Mouse (Mus musculus) brain, embryonic 14.5 days (tissue): ENCODE measurements around the gene Dock9. TPM values are rescaled to one million over a fixed set of nuclear protein-coding genes. Genes with fewer than 3 reads are reported as not detected.

ENCODE experiments used
- DNase-seq: peaks from one replicate; pipeline ENCODE4 v3.0.0-alpha.2; 2011; ENCODE audit warnings: low read depth
- CTCF ChIP-seq: fragments of 200-500 bp; IDR thresholded peaks from 2 replicates; pipeline ENCODE4 v1.5.1; 2012; ENCODE audit warnings: inconsistent platforms, mild to moderate bottlenecking, moderate library complexity, borderline replicate concordance; ENCODE audit not compliant: insufficient read depth, insufficient read length; ENCODE audit errors: extremely low read depth
- POLR2A ChIP-seq: fragments of 200-500 bp; IDR thresholded peaks from 2 replicates; pipeline ENCODE4 v1.6.1; 2012; ENCODE audit warnings: mild to moderate bottlenecking, inconsistent platforms, borderline replicate concordance; ENCODE audit not compliant: poor library complexity, insufficient read depth, insufficient read length, severe bottlenecking; ENCODE audit errors: extremely low read depth
- polyA plus RNA-seq: library from polyadenylated mRNA; depleted of rRNA; stranded (reverse); fragments of >200 nt; gene quantifications from 2 replicates; pipeline ENCODE4 v1.2.3, GENCODE M21; 2012

Gene Dock9
- polyA plus RNA-seq, 1 experiment: 30.3 TPM

- TF ChIP-seq POLR2A (no peak), CTCF (no peak)
- peak; percentile 88 for DNase-seq
These were observed 179.8 kb downstream of the Dock9 start for GRCm38 (mm10) chr14:121617645-121618390.

GRCm38 (mm10) chr14:121615431-121615830, 182.2 kb downstream of the Dock9 start:
- DNase-seq: no peak
- TF ChIP-seq POLR2A (no peak), CTCF (no peak)

- DNase-seq: no peak
- TF ChIP-seq CTCF (no peak), POLR2A (no peak)
These were observed 183.0 kb downstream of the Dock9 start for GRCm38 (mm10) chr14:121614461-121615170.

- DNase-seq: no peak
- TF ChIP-seq POLR2A (no peak), CTCF (no peak)
These were observed 184.1 kb downstream of the Dock9 start for GRCm38 (mm10) chr14:121613490-121613889.

GRCm38 (mm10) chr14:121612926-121613325, 184.7 kb downstream of the Dock9 start:
- DNase-seq: no peak
- TF ChIP-seq POLR2A: no peak
- no peak for TF ChIP-seq CTCF

- TF ChIP-seq CTCF (no peak), POLR2A (no peak)
- no peak for DNase-seq
These were observed 186.1 kb downstream of the Dock9 start for GRCm38 (mm10) chr14:121611533-121611932.

GRCm38 (mm10) chr14:121611098-121611497, 186.5 kb downstream of the Dock9 start:
- TF ChIP-seq CTCF: no peak
- TF ChIP-seq POLR2A: no peak
- no peak for DNase-seq

GRCm38 (mm10) chr14:121608522-121608921, 189.1 kb downstream of the Dock9 start:
- TF ChIP-seq POLR2A: no peak
- TF ChIP-seq CTCF: no peak
- no peak for DNase-seq

GRCm38 (mm10) chr14:121606433-121606832, 191.2 kb downstream of the Dock9 start:
- no peak for DNase-seq
- TF ChIP-seq POLR2A (no peak), CTCF (no peak)

- TF ChIP-seq POLR2A (no peak), CTCF (no peak)
- no peak for DNase-seq
These were observed 192.4 kb downstream of the Dock9 start for GRCm38 (mm10) chr14:121605260-121605659.

GRCm38 (mm10) chr14:121604565-121604964, 193.1 kb downstream of the Dock9 start:
- peak; percentile 52 for DNase-seq
- TF ChIP-seq CTCF: no peak
- no peak for TF ChIP-seq POLR2A

- DNase-seq: no peak
- no peak for TF ChIP-seq CTCF
- no peak for TF ChIP-seq POLR2A
These were observed 195.0 kb downstream of the Dock9 start for GRCm38 (mm10) chr14:121602610-121603009.

- DNase-seq: no peak
- TF ChIP-seq POLR2A: no peak
These were observed 197.1 kb downstream of the Dock9 start for GRCm38 (mm10) chr14:121600538-121600937.
